Mouse (Mus musculus): ENCODE results near the gene Efcab8. TPM values are rescaled to one million over a fixed set of nuclear protein-coding genes. Genes with fewer than 3 reads are reported as not detected.

Efcab8 gene
- polyA plus RNA-seq (2012; rRNA removed) (0.11 and 0.19 TPM in 2 replicates), polyA plus RNA-seq (2014; fragmentation: Nextera tagmentation; extraction: Ambion mirVana) (0.06 TPM in 1 of 2 replicates, not detected in the other)

DNA sequence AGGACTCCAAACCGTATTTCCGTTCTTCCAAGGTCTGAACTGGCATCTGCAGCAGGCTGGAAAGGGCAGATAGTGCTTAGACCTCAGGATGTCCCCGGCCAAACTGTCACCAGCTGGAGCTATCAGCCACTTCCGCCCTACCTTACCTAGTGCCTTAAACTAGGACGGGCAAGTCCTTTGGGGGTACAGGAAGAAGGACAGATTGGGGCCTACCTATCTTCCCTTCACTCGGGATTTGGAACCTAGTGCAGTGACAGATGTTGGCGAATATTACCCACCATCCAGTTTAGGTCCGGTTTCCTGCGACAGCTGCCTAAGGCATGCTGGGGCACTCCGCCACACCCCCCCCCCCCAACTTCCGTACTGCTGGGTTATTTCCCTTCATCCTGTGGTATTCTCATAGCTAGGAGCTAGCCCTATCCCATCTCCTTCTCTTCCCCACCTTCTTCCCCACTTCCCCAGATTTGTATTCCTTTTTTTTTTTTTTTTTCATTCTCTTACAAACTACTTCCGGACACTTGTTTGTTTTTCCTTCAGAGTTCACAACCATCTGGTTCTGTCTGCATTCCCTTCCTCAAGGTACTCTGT is at the start of gene Efcab8:
Gene Efcab8 (plus strand): TSS at position 538 of the 588 bp plus-strand sequence.
- Histone ChIP-seq H3K4me2 (replicated peaks; ENCODE audit: low read depth, low read length, severe bottlenecking) (peak within 1 kb of the TSS; percentile 53), H3K4me1 (ENCODE audit: control insufficient read depth, insufficient read depth, low read length) (no peaks in the 10 kb centered on the region), H3K9me3 (ENCODE audit: control insufficient read depth, low read length) (no peaks in the 10 kb centered on the region), H3K27me3 (ENCODE audit: control insufficient read depth, insufficient read depth, low read length) (no peaks in the 10 kb centered on the region), H3K27ac (replicated peaks; ENCODE audit: low read depth, low read length) (no peak within 1 kb of the TSS), H3K4me3 (replicated peaks; ENCODE audit: low read length) (peak within 1 kb of the TSS; percentile 30), H3K9ac (ENCODE audit: low read depth, low read length, severe bottlenecking) (peak within 1 kb of the TSS; percentile 34), H3K36me3 (ENCODE audit: control insufficient read depth, insufficient read depth, low read length) (no peaks in the 10 kb centered on the region)
- WGBS = 42% methylated on average over 11 of the region's 12 CpGs
- ATAC-seq (ENCODE audit: low FRiP score, low read depth) = 0 out of 2 replicates have a peak, but pooled peaks have one; percentile 23
- DNase-seq (ENCODE audit: low spot score) = no peak
- TF ChIP-seq POLR2A (IDR thresholded peaks at IDR 0.05; ENCODE audit: borderline replicate concordance, extremely low read depth, insufficient read depth, insufficient read length) = no peak

DNA sequence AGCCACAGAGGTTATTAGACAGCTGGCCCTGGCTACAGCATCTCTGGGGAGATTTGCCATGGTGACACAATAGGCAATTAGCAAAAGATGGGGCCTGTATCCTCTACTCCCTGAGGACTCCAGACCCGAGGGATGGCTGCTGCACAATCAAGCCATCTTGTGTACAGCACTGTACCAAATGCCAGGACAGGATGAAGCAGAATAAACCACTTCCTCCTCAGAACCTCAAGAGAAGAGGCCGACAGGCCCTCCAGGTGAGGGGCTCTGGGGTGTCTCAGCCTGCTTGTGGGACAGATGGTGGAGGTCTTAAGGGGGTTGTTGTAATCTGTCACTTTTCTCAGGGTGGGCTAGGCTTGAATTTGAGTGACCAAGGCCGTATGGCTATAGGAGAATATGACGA is 45.7 kb upstream of the Efcab8 start:
- Histone ChIP-seq H3K27ac (replicated peaks; ENCODE audit: low read depth, low read length) (no peak overlapping the region), H3K9me3 (ENCODE audit: control insufficient read depth, low read length) (no peaks in the 10 kb centered on the region), H3K4me3 (replicated peaks; ENCODE audit: low read length) (no peak overlapping the region), H3K9ac (ENCODE audit: low read depth, low read length, severe bottlenecking) (no peak overlapping the region), H3K27me3 (ENCODE audit: control insufficient read depth, insufficient read depth, low read length) (no peaks in the 10 kb centered on the region), H3K4me1 (ENCODE audit: control insufficient read depth, insufficient read depth, low read length) (no peaks in the 10 kb centered on the region), H3K36me3 (ENCODE audit: control insufficient read depth, insufficient read depth, low read length) (no peaks in the 10 kb centered on the region), H3K4me2 (replicated peaks; ENCODE audit: low read depth, low read length, severe bottlenecking) (no peak overlapping the region)
- 66% methylated on average over 4 of the region's 4 CpGs for WGBS
- no peak for DNase-seq (ENCODE audit: low spot score)
- ATAC-seq (ENCODE audit: low FRiP score, low read depth) = no peak
- TF ChIP-seq POLR2A (IDR thresholded peaks at IDR 0.05; ENCODE audit: borderline replicate concordance, extremely low read depth, insufficient read depth, insufficient read length) = no peak

DNA sequence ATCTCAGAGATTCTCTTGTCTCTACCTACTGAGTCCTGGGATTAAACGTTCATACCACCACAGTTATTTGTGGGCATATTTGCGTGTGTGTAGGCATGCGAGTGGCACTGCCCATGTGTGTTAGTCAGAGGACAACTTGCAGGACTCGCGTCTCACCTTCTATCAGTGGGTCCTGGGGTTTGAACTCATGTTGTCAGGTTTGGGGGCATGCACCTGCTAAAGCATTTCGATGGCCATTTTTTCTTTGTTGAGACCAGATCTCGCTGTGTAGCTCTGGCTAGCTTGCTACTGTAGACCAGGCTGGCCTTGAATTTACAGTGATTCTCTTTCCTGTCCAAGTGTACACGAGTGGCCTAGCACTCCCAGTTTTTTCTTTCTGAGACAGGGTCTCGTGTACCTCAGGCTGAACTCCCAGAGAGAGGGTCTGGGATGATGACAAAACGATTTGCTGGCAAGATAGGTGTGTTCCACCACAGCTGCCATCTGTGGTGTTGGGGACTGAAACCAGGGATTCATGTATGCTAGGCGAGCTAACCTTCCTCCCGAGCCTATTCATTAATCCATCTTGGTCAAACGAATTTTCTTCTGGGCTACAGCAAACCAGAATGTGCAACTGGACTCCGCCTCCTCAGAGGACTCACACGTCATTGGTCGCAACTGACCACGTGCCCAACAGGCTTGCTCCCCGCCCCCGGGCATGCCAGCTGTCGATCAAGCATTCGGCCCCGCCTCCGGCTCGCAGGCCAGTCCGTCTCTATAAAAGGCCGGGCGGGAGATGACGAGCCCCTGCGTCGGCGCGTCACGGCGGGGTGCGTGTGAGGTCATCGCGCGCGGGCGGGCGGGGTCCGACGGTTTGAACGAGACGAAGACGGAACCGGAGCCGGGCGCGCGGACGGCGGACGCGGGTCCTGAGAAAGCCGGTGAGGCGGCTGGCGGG is 39.0 kb upstream of the Efcab8 start, which contains the start of gene Mapre1:
Gene Mapre1 (plus strand): TSS at position 775 of the 937 bp plus-strand sequence.
- DNase-seq (ENCODE audit: low spot score) (peak; percentile 99), ATAC-seq (ENCODE audit: low FRiP score, low read depth) (peak; percentile 98)
- peak within 1 kb of the TSS; percentile 82 for H3K4me2 ChIP-seq (replicated peaks; ENCODE audit: low read depth, low read length, severe bottlenecking)
- H3K36me3 ChIP-seq (ENCODE audit: control insufficient read depth, insufficient read depth, low read length) = peaks cover 4% of the 10 kb centered on the region; the same call in 1 of the 2 replicates
- H3K4me3 ChIP-seq (replicated peaks; ENCODE audit: low read length) = peak within 1 kb of the TSS; percentile 87
- H3K9ac ChIP-seq (ENCODE audit: low read depth, low read length, severe bottlenecking) = peak within 1 kb of the TSS; percentile 91
- no peaks in the 10 kb centered on the region for H3K9me3 ChIP-seq (ENCODE audit: control insufficient read depth, low read length)
- peaks cover 22% of the 10 kb centered on the region for H3K4me1 ChIP-seq (ENCODE audit: control insufficient read depth, insufficient read depth, low read length)
- TF ChIP-seq POLR2A (IDR thresholded peaks at IDR 0.05; ENCODE audit: borderline replicate concordance, extremely low read depth, insufficient read depth, insufficient read length) = peak; percentile 45; the same call in 1 of the 2 replicates
- peak within 1 kb of the TSS; percentile 93 for H3K27ac ChIP-seq (replicated peaks; ENCODE audit: low read depth, low read length)
- WGBS = 13% methylated on average over 47 of the region's 58 CpGs
- H3K27me3 ChIP-seq (ENCODE audit: control insufficient read depth, insufficient read depth, low read length) = no peaks in the 10 kb centered on the region

DNA sequence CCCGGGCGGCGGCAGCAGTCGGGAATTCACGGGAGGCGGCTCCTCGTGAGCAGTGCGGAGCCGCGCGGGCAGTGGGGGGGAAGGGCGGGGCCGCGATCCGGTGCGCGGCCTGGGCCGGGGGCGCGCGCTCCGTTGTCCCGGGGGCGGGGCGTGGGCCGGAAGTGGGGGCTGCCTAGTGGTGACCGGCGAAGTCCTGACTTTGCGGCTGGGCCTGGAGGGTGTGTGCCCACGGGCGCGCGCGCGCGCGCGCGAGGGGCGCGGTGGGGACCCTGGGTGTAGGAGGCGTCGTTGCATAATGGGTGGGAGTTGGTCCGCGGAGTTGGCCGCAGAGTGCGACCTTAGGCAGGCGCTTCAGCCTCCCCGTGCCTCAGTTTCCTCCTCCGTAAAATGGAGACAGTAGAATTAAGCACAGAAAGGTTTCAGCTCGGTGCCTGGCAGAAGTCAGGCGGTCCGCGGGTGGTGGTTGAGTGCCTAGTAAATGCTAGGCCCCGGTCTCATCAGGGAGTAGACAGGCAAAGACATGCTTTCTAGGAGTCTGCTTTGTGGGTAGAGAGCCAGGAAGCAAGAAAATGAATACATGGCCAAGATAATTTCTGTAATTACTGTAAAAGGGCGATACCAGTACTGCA is 38.2 kb upstream of the Efcab8 start:
- peaks cover 10% of the 10 kb centered on the region for H3K36me3 ChIP-seq (ENCODE audit: control insufficient read depth, insufficient read depth, low read length)
- H3K4me1 ChIP-seq (ENCODE audit: control insufficient read depth, insufficient read depth, low read length) = peaks cover 23% of the 10 kb centered on the region
- ATAC-seq (ENCODE audit: low FRiP score, low read depth) (peak; percentile 86), DNase-seq (ENCODE audit: low spot score) (peak; percentile 64)
- WGBS = 1% methylated on average over 33 of the region's 56 CpGs
- peak overlapping the region; percentile 91 for H3K9ac ChIP-seq (ENCODE audit: low read depth, low read length, severe bottlenecking)
- no peaks in the 10 kb centered on the region for H3K9me3 ChIP-seq (ENCODE audit: control insufficient read depth, low read length)
- peak overlapping the region; percentile 87 for H3K4me3 ChIP-seq (replicated peaks; ENCODE audit: low read length)
- H3K27me3 ChIP-seq (ENCODE audit: control insufficient read depth, insufficient read depth, low read length) = no peaks in the 10 kb centered on the region
- no peak for TF ChIP-seq POLR2A (IDR thresholded peaks at IDR 0.05; ENCODE audit: borderline replicate concordance, extremely low read depth, insufficient read depth, insufficient read length)
- peak overlapping the region; percentile 82 for H3K4me2 ChIP-seq (replicated peaks; ENCODE audit: low read depth, low read length, severe bottlenecking)
- peak overlapping the region; percentile 93 for H3K27ac ChIP-seq (replicated peaks; ENCODE audit: low read depth, low read length)

DNA sequence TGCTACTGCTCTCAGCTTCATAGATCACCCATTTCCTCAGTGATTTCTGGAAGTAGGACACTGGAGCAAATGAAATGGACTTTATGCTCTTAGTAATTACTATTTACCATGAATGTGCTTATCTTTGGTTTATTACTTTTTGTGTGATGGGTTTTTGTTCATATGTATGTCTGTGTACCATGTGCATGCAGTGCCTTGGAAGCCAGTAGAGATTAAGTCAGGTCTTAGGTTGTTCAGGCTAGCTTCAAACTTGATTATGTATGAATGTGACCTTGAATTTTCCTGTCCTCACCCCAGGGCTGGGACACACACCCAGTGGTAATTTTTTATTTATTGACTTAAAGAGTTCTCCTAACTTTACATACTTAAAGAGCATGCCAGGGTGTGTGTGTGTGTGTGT is 31.7 kb upstream of the Efcab8 start:
- no peak overlapping the region for H3K4me3 ChIP-seq (replicated peaks; ENCODE audit: low read length)
- H3K27me3 ChIP-seq (ENCODE audit: control insufficient read depth, insufficient read depth, low read length) = no peaks in the 10 kb centered on the region
- H3K9me3 ChIP-seq (ENCODE audit: control insufficient read depth, low read length) = no peaks in the 10 kb centered on the region
- no peak for DNase-seq (ENCODE audit: low spot score)
- no peak for ATAC-seq (ENCODE audit: low FRiP score, low read depth)
- peaks cover 43% of the 10 kb centered on the region for H3K36me3 ChIP-seq (ENCODE audit: control insufficient read depth, insufficient read depth, low read length)
- no peak overlapping the region for H3K27ac ChIP-seq (replicated peaks; ENCODE audit: low read depth, low read length)
- no peak overlapping the region for H3K9ac ChIP-seq (ENCODE audit: low read depth, low read length, severe bottlenecking)
- TF ChIP-seq POLR2A (IDR thresholded peaks at IDR 0.05; ENCODE audit: borderline replicate concordance, extremely low read depth, insufficient read depth, insufficient read length) = no peak
- H3K4me1 ChIP-seq (ENCODE audit: control insufficient read depth, insufficient read depth, low read length) = peaks cover 12% of the 10 kb centered on the region
- no peak overlapping the region for H3K4me2 ChIP-seq (replicated peaks; ENCODE audit: low read depth, low read length, severe bottlenecking)
